Mouse (Mus musculus) hindbrain, embryonic 16.5 days (tissue): ENCODE measurements around the gene Inpp5k. TPM values are rescaled to one million over a fixed set of nuclear protein-coding genes. Genes with fewer than 3 reads are reported as not detected.
A peak's percentile ranks its signal among the peaks of the same experiment; 100 is the strongest.

Experiments
- ATAC-seq: fragments of 200-750 bp; cut with Nextera tagmentation; 2 replicates; pipeline ENCODE4 v1.8.0; 2017; ENCODE audit warnings: moderate TSS enrichment, moderate library complexity
- H3K27ac ChIP-seq: fragments of 300-500 bp; sonication (generic); 2 replicates; pipeline ENCODE4 v1.5.1; 2014; ENCODE audit warnings: low read depth, mild to moderate bottlenecking, control low read depth, low read length, moderate library complexity
- H3K27me3 ChIP-seq: fragments of 300-500 bp; sonication (generic); replicated peaks from 2 replicates; pipeline ENCODE4 v1.6.1; 2014; ENCODE audit warnings: low read length; ENCODE audit not compliant: control insufficient read depth, insufficient read depth
- H3K36me3 ChIP-seq: fragments of 300-500 bp; sonication (generic); 2 replicates; pipeline ENCODE4 v1.6.1; 2014; ENCODE audit warnings: mild to moderate bottlenecking, low read length, moderate library complexity, mixed read lengths; ENCODE audit not compliant: control insufficient read depth, insufficient read depth
- H3K4me1 ChIP-seq: fragments of 300-500 bp; sonication (generic); 2 replicates; pipeline ENCODE4 v1.6.1; 2014; ENCODE audit warnings: low read depth, low read length; ENCODE audit not compliant: control insufficient read depth, insufficient read depth
- H3K4me2 ChIP-seq: fragments of 300-500 bp; sonication (generic); 2 replicates; pipeline ENCODE4 v1.6.1; 2014; ENCODE audit warnings: mild to moderate bottlenecking, low read length, control low read depth, moderate library complexity
- H3K4me3 ChIP-seq: fragments of 300-500 bp; sonication (generic); 2 replicates; pipeline ENCODE4 v1.5.1; 2014; ENCODE audit warnings: mild to moderate bottlenecking, low read length, control low read depth, moderate library complexity
- H3K9ac ChIP-seq: fragments of 300-500 bp; sonication (generic); 2 replicates; pipeline ENCODE4 v1.6.1; 2014; ENCODE audit warnings: low read depth, mild to moderate bottlenecking, control low read depth, low read length, moderate library complexity
- H3K9me3 ChIP-seq: fragments of 300-500 bp; sonication (generic); 2 replicates; pipeline ENCODE4 v1.6.1; 2014; ENCODE audit warnings: mild to moderate bottlenecking, low read length, moderate library complexity; ENCODE audit not compliant: control insufficient read depth
- WGBS: fragments of 180-500 bp; shearing (Covaris S2); extraction: QIAGEN DNeasy Blood & Tissue Kit; methylation state at CpG from one replicate; pipeline ENCODE4 v1.1.7; 2014; 5-methylcytosine and 5-hydroxymethylcytosine counted together
- polyA plus RNA-seq: library from polyadenylated mRNA; unstranded; fragments of >200 nt; fragmentation: Nextera tagmentation; extraction: Ambion mirVana; gene quantifications from 2 replicates; pipeline ENCODE4 v1.2.1, GENCODE M21; 2015

The Inpp5k gene
- polyA plus RNA-seq, 1 experiment from 2014 or later, result 39.8 TPM

GRCm38 (mm10) chr11:75678747-75679438 is 48.1 kb downstream of the Inpp5k start, which contains the start of gene Crk:
Gene Crk, plus strand, starts transcription at chr11:75679259.
- no peaks in the 10 kb centered on the region for H3K36me3 ChIP-seq
- H3K9ac ChIP-seq, result peak within 1 kb of the TSS; percentile 95
- no peaks in the 10 kb centered on the region for H3K9me3 ChIP-seq
- H3K27me3 ChIP-seq, result no peaks in the 10 kb centered on the region
- H3K27ac ChIP-seq, result peak within 1 kb of the TSS; percentile 92
- peaks cover 17% of the 10 kb centered on the region for H3K4me1 ChIP-seq
- WGBS, result under 1% methylated on average over 47 of the region's 55 CpGs
- peak within 1 kb of the TSS; percentile 99 for H3K4me3 ChIP-seq
- H3K4me2 ChIP-seq, result peak within 1 kb of the TSS; percentile 80
- ATAC-seq, result peak; percentile 98

DNA sequence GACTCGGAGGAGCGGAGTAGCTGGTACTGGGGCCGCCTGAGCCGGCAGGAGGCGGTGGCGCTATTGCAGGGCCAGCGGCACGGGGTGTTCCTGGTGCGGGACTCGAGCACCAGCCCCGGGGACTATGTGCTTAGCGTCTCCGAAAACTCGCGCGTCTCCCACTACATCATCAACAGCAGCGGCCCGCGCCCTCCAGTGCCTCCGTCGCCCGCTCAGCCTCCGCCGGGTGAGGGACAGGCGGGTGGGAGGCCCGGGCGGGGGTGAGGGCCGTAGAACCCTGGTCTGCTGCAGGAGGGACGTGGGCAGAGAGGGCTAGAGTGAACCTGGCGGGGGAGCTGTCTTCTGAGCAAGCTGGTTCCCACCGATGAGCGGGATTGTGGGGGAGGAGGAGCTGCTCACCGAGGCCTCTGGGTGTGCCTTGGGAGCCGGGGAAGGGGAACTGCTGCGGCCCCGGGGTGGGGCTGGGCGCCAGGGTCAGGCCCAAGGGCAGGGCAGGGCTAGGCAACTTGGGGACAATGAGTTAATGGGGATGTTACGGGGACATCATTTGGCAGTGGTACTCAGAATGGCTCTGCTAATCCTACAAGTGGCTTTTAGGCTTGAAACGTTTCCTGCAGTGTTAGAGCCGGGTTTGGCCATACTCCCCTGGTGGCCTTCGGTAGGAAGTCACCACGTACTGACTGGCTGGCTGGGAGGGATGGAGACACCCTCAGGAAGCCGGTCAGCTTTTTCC is 48.8 kb downstream of the Inpp5k start:
- Histone ChIP-seq H3K4me1 (peaks cover 17% of the 10 kb centered on the region), H3K9me3 (no peaks in the 10 kb centered on the region), H3K4me3 (peak overlapping the region; percentile 99), H3K9ac (peak overlapping the region; percentile 95), H3K27me3 (no peaks in the 10 kb centered on the region), H3K27ac (peak overlapping the region; percentile 92), H3K36me3 (no peaks in the 10 kb centered on the region), H3K4me2 (peak overlapping the region; percentile 80)
- peak; percentile 84 for ATAC-seq
- WGBS, result 0% methylated on average over 33 of the region's 43 CpGs

GRCm38 (mm10) chr11:75684462-75684861 is 53.7 kb downstream of the Inpp5k start:
- H3K4me1 ChIP-seq, result peaks cover 15% of the 10 kb centered on the region
- 87% methylated on average over 5 of the region's 5 CpGs for WGBS
- H3K27ac ChIP-seq, result no peak overlapping the region
- no peaks in the 10 kb centered on the region for H3K27me3 ChIP-seq
- H3K4me3 ChIP-seq, result no peak overlapping the region
- H3K4me2 ChIP-seq, result no peak overlapping the region
- H3K9ac ChIP-seq, result no peak overlapping the region
- no peaks in the 10 kb centered on the region for H3K36me3 ChIP-seq
- no peaks in the 10 kb centered on the region for H3K9me3 ChIP-seq
- ATAC-seq, result no peak

GRCm38 (mm10) chr11:75684956-75685355 is 54.2 kb downstream of the Inpp5k start:
- H3K4me3 ChIP-seq, result no peak overlapping the region
- H3K27ac ChIP-seq, result no peak overlapping the region
- no peak overlapping the region for H3K9ac ChIP-seq
- H3K9me3 ChIP-seq, result no peaks in the 10 kb centered on the region
- peaks cover 15% of the 10 kb centered on the region for H3K4me1 ChIP-seq
- H3K4me2 ChIP-seq, result no peak overlapping the region
- no peaks in the 10 kb centered on the region for H3K27me3 ChIP-seq
- 75% methylated on average over 2 of the region's 2 CpGs for WGBS
- ATAC-seq, result no peak
- H3K36me3 ChIP-seq, result no peaks in the 10 kb centered on the region

- WGBS, result 76% methylated on average over 2 of the region's 2 CpGs
- ATAC-seq, result no peak
- Histone ChIP-seq H3K9me3 (no peaks in the 10 kb centered on the region), H3K4me3 (no peak overlapping the region), H3K4me2 (no peak overlapping the region), H3K27ac (no peak overlapping the region), H3K4me1 (no peaks in the 10 kb centered on the region; the same call in 1 of the 2 replicates), H3K27me3 (no peaks in the 10 kb centered on the region), H3K36me3 (no peaks in the 10 kb centered on the region), H3K9ac (no peak overlapping the region)
These were observed 56.7 kb downstream of the Inpp5k start for GRCm38 (mm10) chr11:75687343-75687993.

GRCm38 (mm10) chr11:75688132-75688531 is 57.3 kb downstream of the Inpp5k start:
- Histone ChIP-seq H3K4me1 (no peaks in the 10 kb centered on the region; the same call in 1 of the 2 replicates), H3K9me3 (no peaks in the 10 kb centered on the region), H3K4me3 (no peak overlapping the region), H3K27ac (no peak overlapping the region), H3K4me2 (no peak overlapping the region), H3K9ac (no peak overlapping the region), H3K27me3 (no peaks in the 10 kb centered on the region), H3K36me3 (no peaks in the 10 kb centered on the region)
- ATAC-seq, result no peak
- WGBS, result 93% methylated on average over 2 of the region's 2 CpGs

- Histone ChIP-seq H3K27ac (no peak overlapping the region), H3K9ac (no peak overlapping the region), H3K4me3 (no peak overlapping the region), H3K9me3 (no peaks in the 10 kb centered on the region), H3K4me2 (no peak overlapping the region), H3K4me1 (no peaks in the 10 kb centered on the region; the same call in 1 of the 2 replicates), H3K36me3 (peaks cover 7% of the 10 kb centered on the region), H3K27me3 (no peaks in the 10 kb centered on the region)
- ATAC-seq, result no peak
- WGBS, result 83% methylated on average over 1 of the region's 1 CpGs
These were observed 59.2 kb downstream of the Inpp5k start for GRCm38 (mm10) chr11:75689977-75690376.

- H3K4me1 ChIP-seq, result no peaks in the 10 kb centered on the region; the same call in 1 of the 2 replicates
- H3K36me3 ChIP-seq, result peaks cover 7% of the 10 kb centered on the region
- no peaks in the 10 kb centered on the region for H3K9me3 ChIP-seq
- no peak overlapping the region for H3K4me3 ChIP-seq
- no peak for ATAC-seq
- no peak overlapping the region for H3K27ac ChIP-seq
- H3K4me2 ChIP-seq, result no peak overlapping the region
- no peaks in the 10 kb centered on the region for H3K27me3 ChIP-seq
- H3K9ac ChIP-seq, result no peak overlapping the region
These were observed 60.3 kb downstream of the Inpp5k start for GRCm38 (mm10) chr11:75691047-75691446.

DNA sequence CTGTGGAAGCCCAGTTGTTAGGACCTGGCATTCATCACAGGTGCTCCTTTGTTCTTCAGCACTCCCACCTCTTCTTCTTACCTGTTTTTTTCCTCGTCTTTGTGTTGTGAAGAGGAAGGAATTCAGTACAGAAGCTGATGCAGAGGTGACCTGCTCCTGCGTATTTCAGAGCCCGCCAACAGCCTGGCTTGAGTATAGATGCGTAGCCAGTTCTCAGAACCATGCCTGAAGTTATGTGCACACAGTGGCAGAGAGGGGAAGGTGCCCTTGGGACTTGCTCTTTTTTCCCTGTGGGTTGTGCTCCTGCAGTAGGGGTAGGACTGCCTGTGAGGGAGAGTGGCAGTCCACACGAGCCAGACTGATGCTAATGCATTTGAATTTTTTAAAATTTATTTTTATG is 62.8 kb downstream of the Inpp5k start:
- Histone ChIP-seq H3K36me3 (peaks cover 21% of the 10 kb centered on the region), H3K4me3 (no peak overlapping the region), H3K9ac (no peak overlapping the region), H3K4me2 (no peak overlapping the region), H3K4me1 (no peaks in the 10 kb centered on the region), H3K27me3 (no peaks in the 10 kb centered on the region), H3K27ac (no peak overlapping the region), H3K9me3 (no peaks in the 10 kb centered on the region)
- ATAC-seq, result no peak
- 93% methylated on average over 5 of the region's 5 CpGs for WGBS
